Mouse (Mus musculus): Measurements from ENCODE around the gene Cwc22. TPM values are rescaled to one million over a fixed set of nuclear protein-coding genes. Genes with fewer than 3 reads are reported as not detected.

The Cwc22 gene
- 4.9 and 5.0 TPM in 2 replicates for polyA plus RNA-seq (2012)

DNA sequence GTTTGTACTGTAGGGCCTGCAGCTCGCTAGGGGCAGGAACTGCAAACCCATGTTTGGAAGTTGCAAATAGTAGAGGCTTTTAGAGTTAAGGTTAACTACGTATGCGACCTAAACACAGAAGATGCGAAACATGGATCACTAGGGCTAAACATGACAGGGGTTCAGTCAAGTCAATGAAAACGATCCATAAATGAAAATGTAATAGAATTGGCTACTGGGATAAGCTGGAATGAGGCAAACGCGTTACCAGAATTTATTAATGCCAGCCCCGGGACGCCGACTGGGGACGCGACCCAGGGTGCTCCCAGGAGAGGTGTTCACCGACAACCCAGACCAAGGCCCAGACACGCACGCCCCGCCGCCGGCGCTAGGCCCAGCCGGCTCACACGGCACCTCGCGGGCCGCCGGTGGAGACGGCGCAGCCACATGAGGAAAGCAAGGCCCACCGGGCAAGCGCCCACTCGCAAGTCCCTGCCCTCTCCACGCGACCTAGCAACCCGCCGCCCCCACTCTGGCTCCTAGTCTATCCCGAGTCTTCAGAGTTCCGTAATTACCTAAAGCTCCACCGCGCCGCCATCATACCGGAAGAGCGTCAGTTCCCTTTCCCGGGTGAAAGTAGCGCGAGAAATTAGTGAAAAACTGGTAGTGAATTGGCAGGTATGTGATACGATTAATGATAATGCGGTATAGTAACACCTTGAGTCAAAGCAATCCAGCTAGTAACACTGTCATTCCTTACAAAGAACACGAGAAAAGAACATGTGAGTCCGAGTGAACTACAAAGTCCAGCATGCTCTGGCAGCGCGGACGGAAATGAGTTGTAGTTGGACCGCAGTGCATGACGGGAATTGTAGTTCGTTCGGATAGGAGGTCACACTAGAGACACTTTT, at the start of gene Cwc22:
Gene Cwc22 (minus strand): TSS at position 780 of the 890 bp plus-strand sequence.
- H3K27me3 ChIP-seq (ENCODE audit: control insufficient read depth) = peaks cover 4% of the 10 kb centered on the region; the same call in 1 of the 2 replicates
- H3K4me3 ChIP-seq (replicated peaks) = peak within 1 kb of the TSS; percentile 61
- peaks cover 22% of the 10 kb centered on the region for H3K36me3 ChIP-seq (ENCODE audit: control insufficient read depth)
- H3K9me3 ChIP-seq (ENCODE audit: control insufficient read depth, low read length) = peaks cover 5% of the 10 kb centered on the region; the same call in 1 of the 2 replicates
- peaks cover 42% of the 10 kb centered on the region for H3K4me1 ChIP-seq (ENCODE audit: control insufficient read depth)
- TF ChIP-seq GATA1 (IDR thresholded peaks at IDR 0.05; ENCODE audit: low read length) = no peak
- no peak for TF ChIP-seq TAL1 (IDR thresholded peaks at IDR 0.05; ENCODE audit: low read length)

DNA sequence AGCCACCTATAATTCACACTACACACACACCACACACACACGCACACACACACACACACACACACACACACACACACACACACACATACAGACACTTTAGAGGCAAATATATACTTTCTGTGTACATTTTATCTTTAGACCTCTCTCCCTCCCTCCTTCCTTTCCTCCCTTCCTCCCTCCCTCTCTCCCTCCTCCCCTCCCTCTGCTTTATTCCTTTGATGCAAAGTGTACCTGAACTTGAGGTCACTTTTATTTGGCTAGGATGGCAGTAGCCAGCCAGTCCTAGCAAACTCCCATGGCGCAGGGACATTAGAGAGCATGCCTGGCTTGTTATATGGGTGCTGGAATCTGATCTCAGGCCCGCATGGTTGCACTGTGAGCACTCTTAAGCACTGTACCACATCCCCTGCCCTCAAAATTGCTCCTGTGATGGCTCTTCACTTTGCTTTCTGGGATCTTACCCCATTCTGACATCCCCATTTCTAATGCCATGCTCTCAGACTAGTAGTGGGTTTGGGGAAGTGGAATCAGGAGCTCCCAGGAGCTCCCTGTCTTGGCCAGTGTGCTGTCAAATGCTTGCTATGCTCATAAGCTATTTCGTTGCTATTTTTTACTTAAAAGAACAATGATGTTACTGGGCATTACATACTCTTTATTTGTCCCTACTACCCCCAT, 47.7 kb upstream of the Cwc22 start:
- H3K4me1 ChIP-seq (ENCODE audit: control insufficient read depth) = no peaks in the 10 kb centered on the region
- no peak; the same call in 1 of the 2 replicates for TF ChIP-seq GATA1 (IDR thresholded peaks at IDR 0.05; ENCODE audit: low read length)
- TF ChIP-seq TAL1 (IDR thresholded peaks at IDR 0.05; ENCODE audit: low read length) = no peak; the same call in 1 of the 3 replicates
- no peaks in the 10 kb centered on the region for H3K36me3 ChIP-seq (ENCODE audit: control insufficient read depth)
- no peaks in the 10 kb centered on the region for H3K27me3 ChIP-seq (ENCODE audit: control insufficient read depth)
- H3K9me3 ChIP-seq (ENCODE audit: control insufficient read depth, low read length) = no peaks in the 10 kb centered on the region
- no peak overlapping the region for H3K4me3 ChIP-seq (replicated peaks)

GRCm38 (mm10) chr2:77992951-77993604, 46.9 kb upstream of the Cwc22 start:
- no peaks in the 10 kb centered on the region for H3K4me1 ChIP-seq (ENCODE audit: control insufficient read depth)
- TF ChIP-seq TAL1 (IDR thresholded peaks at IDR 0.05; ENCODE audit: low read length) (no peak), GATA1 (IDR thresholded peaks at IDR 0.05; ENCODE audit: low read length) (peak; percentile 22; the same call in 1 of the 2 replicates)
- H3K4me3 ChIP-seq (replicated peaks) = no peak overlapping the region
- H3K27me3 ChIP-seq (ENCODE audit: control insufficient read depth) = no peaks in the 10 kb centered on the region
- no peaks in the 10 kb centered on the region for H3K9me3 ChIP-seq (ENCODE audit: control insufficient read depth, low read length)
- H3K36me3 ChIP-seq (ENCODE audit: control insufficient read depth) = no peaks in the 10 kb centered on the region

GRCm38 (mm10) chr2:77990820-77991219, 44.6 kb upstream of the Cwc22 start:
- Histone ChIP-seq H3K9me3 (ENCODE audit: control insufficient read depth, low read length) (no peaks in the 10 kb centered on the region), H3K4me3 (replicated peaks) (no peak overlapping the region), H3K4me1 (ENCODE audit: control insufficient read depth) (no peaks in the 10 kb centered on the region; the same call in 1 of the 2 replicates), H3K36me3 (ENCODE audit: control insufficient read depth) (no peaks in the 10 kb centered on the region), H3K27me3 (ENCODE audit: control insufficient read depth) (no peaks in the 10 kb centered on the region)
- no peak for TF ChIP-seq TAL1 (IDR thresholded peaks at IDR 0.05; ENCODE audit: low read length)
- TF ChIP-seq GATA1 (IDR thresholded peaks at IDR 0.05; ENCODE audit: low read length) = no peak

DNA sequence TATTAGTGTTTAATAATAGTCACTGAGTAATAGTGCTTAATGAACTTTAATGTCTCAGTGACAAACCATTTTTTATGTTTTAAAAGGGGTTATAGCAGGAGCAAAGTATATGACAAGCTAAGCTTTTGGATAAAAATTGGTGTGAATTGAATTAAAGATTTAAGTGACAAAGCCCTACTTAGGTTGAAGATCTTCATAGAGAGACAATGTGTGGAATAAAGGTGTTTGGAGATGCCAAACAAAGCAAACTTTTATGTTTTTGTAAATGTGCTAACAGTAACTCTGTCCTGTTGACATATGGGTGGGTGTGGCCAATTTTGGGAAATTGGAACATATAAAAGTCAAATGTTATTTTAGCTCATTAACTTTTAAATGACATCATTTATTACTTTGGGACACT, 43.9 kb upstream of the Cwc22 start:
- TF ChIP-seq TAL1 (IDR thresholded peaks at IDR 0.05; ENCODE audit: low read length) = no peak
- peak; percentile 13; the same call in 1 of the 2 replicates for TF ChIP-seq GATA1 (IDR thresholded peaks at IDR 0.05; ENCODE audit: low read length)
- Histone ChIP-seq H3K27me3 (ENCODE audit: control insufficient read depth) (no peaks in the 10 kb centered on the region), H3K4me3 (replicated peaks) (no peak overlapping the region), H3K9me3 (ENCODE audit: control insufficient read depth, low read length) (no peaks in the 10 kb centered on the region), H3K4me1 (ENCODE audit: control insufficient read depth) (no peaks in the 10 kb centered on the region; the same call in 1 of the 2 replicates), H3K36me3 (ENCODE audit: control insufficient read depth) (no peaks in the 10 kb centered on the region)

DNA sequence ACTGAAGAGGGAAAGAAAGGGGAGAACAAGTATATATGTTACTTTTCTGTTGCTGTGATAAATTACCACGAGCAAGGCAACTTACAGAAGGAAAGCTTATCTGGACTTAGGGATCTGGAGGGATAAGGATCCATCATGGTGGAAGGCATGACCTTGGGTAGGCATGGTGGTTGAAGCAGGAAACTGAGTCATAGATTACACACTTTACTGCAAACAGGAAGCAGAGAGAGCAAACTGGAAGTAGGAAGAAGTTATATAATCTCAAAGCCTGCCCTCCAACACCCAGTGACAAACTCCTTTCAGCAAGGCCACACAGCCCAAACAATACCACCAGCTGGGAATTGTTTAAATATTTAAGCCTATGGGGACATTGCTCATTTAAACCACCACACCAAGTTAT, 43.2 kb upstream of the Cwc22 start:
- Histone ChIP-seq H3K4me3 (replicated peaks) (no peak overlapping the region), H3K27me3 (ENCODE audit: control insufficient read depth) (no peaks in the 10 kb centered on the region), H3K36me3 (ENCODE audit: control insufficient read depth) (no peaks in the 10 kb centered on the region), H3K4me1 (ENCODE audit: control insufficient read depth) (no peaks in the 10 kb centered on the region; the same call in 1 of the 2 replicates), H3K9me3 (ENCODE audit: control insufficient read depth, low read length) (no peaks in the 10 kb centered on the region)
- TF ChIP-seq TAL1 (IDR thresholded peaks at IDR 0.05; ENCODE audit: low read length) = peak; percentile 27; the same call in 1 of the 3 replicates
- TF ChIP-seq GATA1 (IDR thresholded peaks at IDR 0.05; ENCODE audit: low read length) = peak; percentile 58

GRCm38 (mm10) chr2:77985991-77986730, 40.0 kb upstream of the Cwc22 start:
- no peak for TF ChIP-seq TAL1 (IDR thresholded peaks at IDR 0.05; ENCODE audit: low read length)
- TF ChIP-seq GATA1 (IDR thresholded peaks at IDR 0.05; ENCODE audit: low read length) = no peak
- H3K4me3 ChIP-seq (replicated peaks) = no peak overlapping the region

GRCm38 (mm10) chr2:77984209-77984608, 38.0 kb upstream of the Cwc22 start:
- H3K9me3 ChIP-seq (ENCODE audit: control insufficient read depth, low read length) = peaks cover 10% of the 10 kb centered on the region; the same call in 1 of the 2 replicates
- peak; percentile 3; the same call in 2 of the 3 replicates for TF ChIP-seq TAL1 (IDR thresholded peaks at IDR 0.05; ENCODE audit: low read length)
- no peak; the same call in 1 of the 2 replicates for TF ChIP-seq GATA1 (IDR thresholded peaks at IDR 0.05; ENCODE audit: low read length)
- no peaks in the 10 kb centered on the region; the same call in 1 of the 2 replicates for H3K27me3 ChIP-seq (ENCODE audit: control insufficient read depth)
- H3K4me3 ChIP-seq (replicated peaks) = no peak overlapping the region
- H3K4me1 ChIP-seq (ENCODE audit: control insufficient read depth) = no peaks in the 10 kb centered on the region; the same call in 1 of the 2 replicates
- H3K36me3 ChIP-seq (ENCODE audit: control insufficient read depth) = no peaks in the 10 kb centered on the region

More at GRCm38 (mm10) chr2:77985991-77986730, 40.0 kb upstream of the Cwc22 start:
- Histone ChIP-seq H3K4me1 (ENCODE audit: control insufficient read depth) (no peaks in the 10 kb centered on the region; the same call in 1 of the 2 replicates), H3K9me3 (ENCODE audit: control insufficient read depth, low read length) (peaks cover 5% of the 10 kb centered on the region; the same call in 1 of the 2 replicates), H3K27me3 (ENCODE audit: control insufficient read depth) (no peaks in the 10 kb centered on the region; the same call in 1 of the 2 replicates), H3K36me3 (ENCODE audit: control insufficient read depth) (no peaks in the 10 kb centered on the region)

Data from erythroblast, embryonic 14.5 days (primary cell).